Mouse (Mus musculus) layer of hippocampus, adult 8-10 months (tissue): ENCODE measurements around the gene Mapk10. TPM values are rescaled to one million over a fixed set of nuclear protein-coding genes. Genes with fewer than 3 reads are reported as not detected.
"Not testable (repeated sequence)": the region's sequence is repeated elsewhere in the genome, so short reads cannot be mapped to it uniquely, and the experiment has no call there.

ENCODE experiments used
- DNase-seq, 2 experiments: peaks; one replicate each; pipeline ENCODE4 v3.0.0; 2022; ENCODE audit warnings: low spot score in 2 of 2
- total RNA-seq, 4 experiments: library from RNA; stranded (reverse); gene quantifications; 2 replicates each; pipeline ENCODE4 v1.2.4; 2022

The Mapk10 gene
- total RNA-seq, 4 experiments from 2014 or later, result 428 to 556 (median 477) TPM

GRCm38 (mm10) chr5:102974400-102974799, 236.7 kb downstream of the Mapk10 start:
- no peak for DNase-seq

DNA sequence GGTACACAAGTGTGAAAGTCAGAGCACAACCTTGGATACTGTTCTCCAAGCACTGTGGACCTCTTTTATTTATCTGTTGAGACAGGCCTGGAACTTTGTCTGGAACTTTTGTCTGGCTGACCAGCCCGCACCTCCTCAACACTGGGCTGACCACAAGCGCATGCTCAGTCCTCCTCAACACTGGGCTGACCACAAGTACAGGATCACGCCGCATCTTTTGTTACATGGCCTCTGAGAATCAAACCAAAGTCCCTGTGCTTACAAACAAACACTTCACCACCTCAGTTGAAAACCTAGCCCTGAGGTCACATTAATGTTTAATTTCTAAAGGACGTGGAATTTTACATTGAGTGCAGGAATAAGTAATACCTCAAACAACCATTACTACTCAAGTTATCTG, 246.7 kb downstream of the Mapk10 start:
- no peak for DNase-seq

DNA sequence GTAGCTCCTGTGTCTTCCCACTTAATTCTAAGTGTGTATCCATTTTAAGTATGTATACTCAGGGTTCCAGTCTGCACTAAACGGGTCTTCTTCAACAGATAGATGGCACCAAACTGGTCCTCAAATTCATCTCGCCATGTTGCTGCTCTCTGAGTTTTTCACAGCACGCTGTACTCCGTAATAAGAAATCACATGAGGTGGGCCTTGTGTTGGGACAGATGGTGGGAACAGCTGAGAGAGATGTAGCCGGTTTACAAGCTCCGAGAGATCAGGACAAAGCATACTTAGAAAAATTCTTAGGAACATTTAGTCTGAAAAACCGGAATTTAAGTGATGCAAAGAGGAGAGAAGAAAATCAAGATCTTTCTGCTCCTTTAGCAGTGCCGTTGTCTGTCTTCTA, 257.7 kb downstream of the Mapk10 start:
- DNase-seq, result peak; percentile 71 to 76

DNA sequence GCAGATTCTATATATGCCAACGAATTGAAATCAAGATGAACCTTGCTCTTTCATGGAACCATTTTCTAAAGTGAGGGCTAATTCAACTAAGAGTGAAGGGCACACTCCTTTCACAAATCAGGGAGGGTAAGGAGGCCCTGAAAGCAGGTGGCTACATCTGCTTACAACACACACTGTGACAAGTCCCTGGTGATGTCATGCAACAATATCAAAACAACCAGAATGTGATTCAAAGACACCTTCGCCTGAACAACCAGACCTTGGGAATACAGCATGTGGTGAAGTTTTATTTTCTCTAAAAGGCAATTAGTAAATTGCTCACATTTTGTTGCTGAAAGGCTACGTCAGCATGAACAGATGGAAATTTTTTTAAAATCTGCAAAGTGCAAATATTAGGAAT, 258.2 kb downstream of the Mapk10 start:
- no peak for DNase-seq

- no peak for DNase-seq
Observed at GRCm38 (mm10) chr5:102947061-102947711, 263.9 kb downstream of the Mapk10 start.

- peak; percentile 64 to 69 for DNase-seq
Observed at GRCm38 (mm10) chr5:102946625-102947024, 264.5 kb downstream of the Mapk10 start.

DNA sequence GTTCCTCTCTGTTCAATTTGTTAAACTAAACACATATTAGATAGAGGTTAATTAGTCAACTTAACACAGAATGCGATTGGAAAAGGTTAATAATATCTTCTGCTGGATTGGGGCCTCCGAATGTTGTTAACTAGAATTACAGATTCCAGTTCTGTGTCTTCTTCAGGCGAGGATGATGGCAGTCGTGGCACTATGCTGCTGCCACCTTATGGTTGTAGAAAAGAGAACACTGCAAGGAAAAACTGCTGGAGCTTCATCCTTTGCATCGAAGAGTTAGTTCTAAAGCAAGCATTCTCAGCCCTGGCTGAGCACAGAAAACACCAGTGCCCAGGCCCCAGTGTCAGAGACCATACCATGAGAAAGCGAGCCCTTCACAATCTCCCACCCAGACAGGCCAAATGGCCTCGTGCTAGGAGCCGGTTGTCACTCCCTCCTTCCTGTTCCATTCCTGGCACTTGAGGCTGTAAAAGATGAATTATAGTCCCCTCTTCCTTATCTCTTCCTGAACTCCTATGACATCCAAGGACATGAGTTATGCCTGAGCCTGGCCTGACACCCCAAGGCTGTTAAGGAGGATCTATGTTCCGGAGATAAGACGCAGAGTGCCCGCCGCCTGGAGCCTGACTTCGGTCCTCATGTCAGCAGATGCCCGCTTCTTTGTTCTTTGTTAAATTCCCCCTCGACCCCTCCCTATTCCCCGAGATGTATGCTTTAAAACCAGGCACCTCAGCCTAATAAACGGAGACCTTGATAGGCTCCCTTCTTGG, 267.1 kb downstream of the Mapk10 start:
- DNase-seq, result not testable (repeated sequence)

DNA sequence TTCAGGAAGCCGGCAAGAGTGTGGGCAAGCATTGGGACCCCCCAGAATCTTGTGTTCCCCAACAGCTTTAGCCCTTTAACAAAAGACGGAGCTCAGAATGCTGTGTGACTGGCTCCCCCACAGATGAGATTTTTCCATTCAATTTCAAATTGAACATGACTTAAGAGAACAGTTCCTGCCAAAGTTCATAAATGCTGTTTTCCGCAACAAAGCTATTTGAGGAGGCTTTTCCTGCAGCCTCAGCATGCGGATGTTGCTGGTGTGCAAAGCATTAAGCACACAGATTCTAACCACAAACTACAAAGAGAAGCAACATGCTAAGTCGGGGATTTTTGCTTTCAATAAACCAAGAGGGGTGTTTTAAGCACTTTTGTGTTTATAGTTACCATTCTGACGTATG, 281.0 kb downstream of the Mapk10 start:
- DNase-seq, result peak in 1 of 2 experiments; percentile 2

GRCm38 (mm10) chr5:102926786-102927185, 284.3 kb downstream of the Mapk10 start:
- peak in 1 of 2 experiments; percentile 3 for DNase-seq

DNA sequence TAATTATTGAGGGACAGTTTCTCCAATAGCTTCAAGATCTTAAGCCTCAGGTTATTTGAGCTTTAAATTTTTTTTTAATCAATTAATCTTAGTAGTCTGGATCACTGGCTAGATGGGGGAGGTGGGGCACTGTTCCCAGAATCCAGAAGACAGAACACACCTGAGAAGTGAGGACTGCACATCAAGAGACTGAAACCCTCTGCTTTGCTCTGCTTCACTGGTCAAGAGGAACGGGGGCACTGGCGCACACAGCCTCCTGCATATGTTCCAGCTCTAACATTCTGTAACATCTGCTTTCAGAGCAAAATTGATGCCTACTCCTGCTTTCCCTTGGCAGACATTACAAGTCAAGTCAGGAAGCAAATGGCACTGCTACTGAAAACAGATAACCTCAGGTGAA, 290.9 kb downstream of the Mapk10 start:
- DNase-seq, result peak in 1 of 2 experiments; percentile 1

GRCm38 (mm10) chr5:102905441-102906211, 305.5 kb downstream of the Mapk10 start:
- DNase-seq, result no peak

DNA sequence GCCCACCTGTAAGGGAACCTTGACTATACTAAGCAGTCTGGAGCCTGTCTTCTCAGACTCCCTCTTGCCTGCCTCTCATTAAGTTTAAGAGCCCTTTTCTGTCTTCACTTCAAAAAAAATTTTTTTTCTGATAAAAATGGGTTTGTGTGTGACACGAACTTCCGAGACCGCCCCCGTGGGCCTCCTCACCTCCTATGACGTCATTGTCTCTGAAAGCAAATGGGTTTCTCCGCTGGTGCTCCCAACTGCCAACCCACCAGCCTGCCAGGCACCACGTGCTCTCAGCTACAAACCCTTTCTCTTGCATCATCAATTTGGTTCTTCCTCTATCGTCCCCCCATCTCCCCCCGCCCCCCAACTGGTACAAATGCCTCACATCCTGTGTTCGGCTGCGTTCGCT, 307.1 kb downstream of the Mapk10 start:
- no peak for DNase-seq

DNA sequence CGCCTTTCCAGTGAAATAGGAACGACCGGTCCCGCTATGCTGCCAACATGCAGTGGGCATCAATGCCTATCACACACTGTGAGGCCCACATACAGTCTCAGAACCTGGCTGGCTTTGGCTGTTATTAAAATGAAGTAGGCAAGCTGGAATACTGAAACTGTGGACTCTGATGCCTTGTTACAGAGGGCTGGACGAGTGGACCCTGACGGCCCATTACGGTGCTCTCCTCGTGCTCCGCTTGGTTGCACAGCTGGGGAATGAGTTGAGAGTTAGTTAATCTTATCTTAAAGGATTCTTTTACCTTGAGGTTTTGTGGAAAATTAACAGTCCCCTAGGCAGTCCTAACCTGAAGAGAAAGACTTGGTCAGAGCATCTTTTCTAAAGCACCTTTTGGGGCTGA, 307.6 kb downstream of the Mapk10 start:
- DNase-seq, result no peak

DNA sequence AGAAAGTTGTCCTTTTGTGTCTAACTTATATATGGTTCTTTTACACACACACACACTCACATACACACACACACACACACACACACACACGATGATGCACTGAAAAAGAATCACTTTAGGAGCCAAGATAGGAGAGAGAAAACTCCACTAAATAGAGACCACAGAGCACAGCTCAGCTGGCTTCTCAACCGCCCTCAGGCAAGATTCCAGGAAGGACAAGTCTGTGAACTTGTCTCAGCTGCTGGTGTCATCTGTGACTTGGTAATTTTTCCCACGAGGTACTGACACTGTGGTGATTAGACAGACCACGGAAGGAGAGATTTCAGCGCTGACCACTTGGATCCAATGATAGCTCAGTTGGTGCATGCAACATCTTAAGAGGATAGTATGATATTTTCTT, 310.0 kb downstream of the Mapk10 start:
- no peak for DNase-seq

DNA sequence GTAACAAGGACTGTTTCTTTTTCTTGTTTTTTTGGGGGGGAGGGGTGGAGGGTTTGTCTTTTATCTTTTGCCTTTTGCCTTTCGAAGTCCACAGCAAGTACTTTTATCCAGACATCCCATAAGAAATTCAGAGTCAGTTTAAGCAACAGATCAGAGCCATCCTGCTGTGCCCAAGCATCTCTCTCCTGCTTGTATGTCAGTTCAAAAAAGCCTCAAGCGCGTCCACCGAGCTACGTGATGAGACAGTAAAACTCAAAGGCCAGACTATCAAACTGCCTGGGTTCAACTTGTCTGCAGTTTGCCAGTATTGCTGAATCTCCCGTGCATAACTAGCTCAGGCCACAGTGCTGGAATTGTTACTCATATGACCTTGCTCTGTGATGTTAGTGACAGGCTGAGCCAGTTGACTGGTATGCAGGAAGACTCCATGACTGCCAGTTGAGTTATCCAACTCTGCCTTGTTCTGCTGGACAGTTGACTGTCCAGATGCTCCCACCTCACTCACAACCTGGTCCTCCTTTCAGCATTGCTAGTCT, 311.4 kb downstream of the Mapk10 start:
- DNase-seq, result no peak

DNA sequence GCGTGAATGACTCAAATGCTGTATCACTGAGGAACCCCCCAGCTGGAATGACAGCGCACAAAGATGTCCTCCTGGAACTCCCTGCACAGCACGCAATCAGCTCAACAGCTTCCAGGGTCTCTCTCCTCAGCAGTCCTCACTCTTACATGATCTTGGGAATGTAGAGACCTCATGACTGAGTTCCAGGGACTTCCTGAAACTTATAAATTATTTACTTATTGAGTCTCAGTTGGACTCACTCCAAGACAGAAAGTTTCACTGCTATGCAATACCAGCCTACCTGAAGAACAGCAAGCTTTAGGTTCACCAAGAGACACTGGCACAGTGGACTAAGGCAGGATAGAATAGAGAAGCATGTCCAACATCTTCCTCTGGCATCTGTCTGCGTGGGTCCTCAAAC, 312.8 kb downstream of the Mapk10 start:
- DNase-seq, result no peak

DNA sequence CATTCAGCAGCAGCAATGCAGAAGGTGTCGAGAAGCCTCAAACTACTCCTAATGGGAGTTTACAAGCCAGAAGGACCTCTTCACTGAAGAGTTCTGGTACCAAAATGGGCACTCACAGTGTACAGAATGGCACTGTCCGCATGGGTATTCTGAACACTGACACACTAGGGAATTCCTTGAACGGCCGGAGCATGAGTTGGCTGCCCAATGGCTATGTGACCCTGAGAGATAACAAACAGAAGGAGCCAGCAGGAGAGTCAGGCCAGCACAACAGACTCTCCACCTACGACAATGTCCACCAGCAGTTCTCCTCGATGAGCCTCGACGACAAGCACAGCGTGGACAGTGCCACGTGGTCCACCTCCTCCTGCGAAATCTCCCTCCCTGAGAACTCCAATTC, 318.9 kb downstream of the Mapk10 start:
- DNase-seq, result no peak

DNA sequence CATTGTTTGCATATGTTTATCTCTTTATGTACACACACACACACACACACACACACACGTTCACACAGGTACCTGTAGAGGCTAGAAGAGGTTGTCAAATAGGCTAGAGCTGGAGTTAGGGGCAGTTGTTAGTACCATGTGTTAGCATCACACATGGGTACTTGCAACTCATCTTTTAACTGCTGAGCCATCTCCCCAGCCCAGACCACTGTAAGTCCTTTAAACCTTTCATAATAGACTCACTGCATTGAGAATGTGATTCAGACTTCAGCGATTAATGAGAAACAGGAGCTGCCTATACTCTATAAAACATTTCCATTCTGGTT, 322.0 kb downstream of the Mapk10 start:
- DNase-seq, result no peak

GRCm38 (mm10) chr5:102888482-102889162, 322.5 kb downstream of the Mapk10 start:
- DNase-seq, result no peak

DNA sequence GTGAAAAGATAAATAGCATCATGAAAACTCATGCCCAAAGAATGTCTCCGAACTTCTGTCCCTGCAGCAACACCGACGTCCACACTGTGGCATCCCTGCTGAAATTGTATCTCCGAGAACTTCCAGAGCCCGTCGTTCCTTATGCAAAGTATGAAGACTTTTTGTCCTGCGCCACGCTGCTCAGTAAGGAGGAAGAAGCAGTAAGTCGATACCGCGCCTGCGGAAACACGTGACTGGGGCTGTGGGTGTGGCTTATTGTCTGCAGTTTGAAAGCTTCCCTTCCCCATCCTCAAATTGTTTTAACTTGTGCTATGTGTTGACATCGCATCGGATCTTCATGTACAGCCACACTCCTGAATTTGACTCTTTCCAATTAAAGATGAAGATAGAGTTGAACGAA, 335.5 kb downstream of the Mapk10 start:
- DNase-seq, result no peak

GRCm38 (mm10) chr5:102874605-102875298, 336.4 kb downstream of the Mapk10 start:
- DNase-seq, result peak; percentile 51 to 73
